Comparison of ENCODE assay signal across 25 mouse cellular contexts in the genomic region with DNA sequence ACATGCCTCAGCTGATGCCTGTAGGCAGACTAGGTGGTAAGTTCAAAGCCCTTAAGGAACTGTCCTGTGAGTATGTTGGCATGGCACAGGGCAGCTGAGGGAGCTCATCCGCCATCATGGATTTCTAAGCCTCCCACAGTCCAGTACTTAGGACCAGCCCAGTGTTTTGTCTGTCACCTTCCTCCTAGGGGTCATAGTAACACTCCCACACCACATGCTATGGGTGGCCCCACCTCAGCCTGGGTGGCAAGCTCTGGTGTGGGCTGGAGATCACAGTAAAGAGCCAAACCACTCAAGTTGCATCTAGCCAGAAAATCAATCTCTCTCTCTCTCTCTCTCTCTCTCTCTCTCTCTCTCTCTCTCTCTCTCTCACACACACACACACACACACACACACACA. TPM values are rescaled to one million over a fixed set of nuclear protein-coding genes. Genes with fewer than 3 reads are reported as not detected.
A peak's percentile ranks its signal among the peaks of the same experiment; 100 is the strongest.
DNase-seq lines count a peak whose midpoint lies in the region; ATAC-seq and TF ChIP-seq lines count a peak whose summit lies in the region.
"Had no signal": no experiment of that assay in that cellular context is flagged by ENCODE, and none has a peak within 500 bp of the region (broad histone marks: within the 10 kb centered on the region; RNA-seq: fewer than 3 reads in every experiment).

No protein-coding gene starts in this region.

- H3K27me3 ChIP-seq in hindbrain, embryonic 10.5 days (ENCODE audit: insufficient read depth, poor library complexity, severe bottlenecking): no peaks in the 10 kb centered on the region
- H3K27me3 ChIP-seq in hindbrain, embryonic 11.5 days (ENCODE audit: control insufficient read depth, insufficient read depth, low read length): no peaks in the 10 kb centered on the region
- no peaks in the 10 kb centered on the region for H3K27me3 ChIP-seq in kidney, embryonic 16.5 days (ENCODE audit: insufficient read depth, low read length)
- no peaks in the 10 kb centered on the region for H3K27me3 ChIP-seq in Patski
- H3K27me3 ChIP-seq in myocyte (ENCODE audit: control insufficient read depth, insufficient read depth, insufficient read length): no peaks in the 10 kb centered on the region
- H3K27me3 ChIP-seq: embryonic facial prominence, embryonic 12.5 days; forebrain, embryonic 15.5 days; heart, embryonic 15.5 days; hindbrain, embryonic 12.5 days; intestine, embryonic 15.5 days had no signal

- TF ChIP-seq CTCF in Patski (IDR thresholded peaks at IDR 0.05): no peak

- H3K79me2 ChIP-seq in myocyte (ENCODE audit: control insufficient read depth, insufficient read depth): no peaks in the 10 kb centered on the region

- no peaks in the 10 kb centered on the region for H3K9me3 ChIP-seq in hindbrain, embryonic 10.5 days
- no peaks in the 10 kb centered on the region for H3K9me3 ChIP-seq in hindbrain, embryonic 11.5 days (ENCODE audit: control insufficient read depth, low read length)
- no peaks in the 10 kb centered on the region for H3K9me3 ChIP-seq in kidney, embryonic 16.5 days (ENCODE audit: low read length)
- H3K9me3 ChIP-seq: embryonic facial prominence, embryonic 12.5 days; forebrain, embryonic 15.5 days; heart, embryonic 15.5 days; hindbrain, embryonic 12.5 days; intestine, embryonic 15.5 days had no signal

- no peak overlapping the region for H3K9ac ChIP-seq in hindbrain, embryonic 11.5 days (ENCODE audit: low read depth, low read length)
- H3K9ac ChIP-seq in kidney, embryonic 16.5 days (replicated peaks; ENCODE audit: low read length): no peak overlapping the region
- H3K9ac ChIP-seq: embryonic facial prominence, embryonic 12.5 days; forebrain, embryonic 15.5 days; heart, embryonic 15.5 days; hindbrain, embryonic 12.5 days; intestine, embryonic 15.5 days had no signal

- TF ChIP-seq POLR2A in myocyte (IDR thresholded peaks at IDR 0.05; ENCODE audit: insufficient read length, low read depth): no peak

- no peak overlapping the region for H3K4me3 ChIP-seq in hindbrain, embryonic 10.5 days
- no peak overlapping the region for H3K4me3 ChIP-seq in hindbrain, embryonic 11.5 days (ENCODE audit: low read depth, low read length)
- no peak overlapping the region for H3K4me3 ChIP-seq in kidney, embryonic 16.5 days (ENCODE audit: low read length)
- H3K4me3 ChIP-seq in myocyte: no peak overlapping the region
- H3K4me3 ChIP-seq: embryonic facial prominence, embryonic 12.5 days; forebrain, embryonic 15.5 days; heart, embryonic 15.5 days; hindbrain, embryonic 12.5 days; intestine, embryonic 15.5 days had no signal

- CTCF ChIA-PET in Patski (lab: Charles Lee): interaction anchor here (1.0 to 1.9 kb wide), 5 partner anchors 11 to 182 kb away, joined by 3 to 4 read pairs (median 4); no protein-coding TSS in a partner anchor

- ATAC-seq in hindbrain, embryonic 11.5 days (ENCODE audit: low FRiP score): no peak
- ATAC-seq in kidney, embryonic 16.5 days (ENCODE audit: low FRiP score, low TSS enrichment): peak; percentile 46; the same call in 1 of the 2 replicates
- ATAC-seq in Patski: peak; percentile 41
- ATAC-seq: activated CD4-positive, CD25-positive, alpha-beta regulatory T cell, adult 4 months; forebrain, embryonic 15.5 days; hindbrain, postnatal 0 days had no signal

- H3K4me2 ChIP-seq in hindbrain, embryonic 11.5 days (replicated peaks; ENCODE audit: low read depth, low read length): no peak overlapping the region
- no peak overlapping the region for H3K4me2 ChIP-seq in kidney, embryonic 16.5 days (replicated peaks; ENCODE audit: low read depth, low read length)
- H3K4me2 ChIP-seq in myocyte (ENCODE audit: low read depth): peak overlapping the region; percentile 76
- H3K4me2 ChIP-seq: embryonic facial prominence, embryonic 12.5 days; forebrain, embryonic 15.5 days; heart, embryonic 11.5 days; heart, embryonic 15.5 days; hindbrain, embryonic 12.5 days; intestine, embryonic 15.5 days had no signal

- H3K27ac ChIP-seq in hindbrain, embryonic 10.5 days: peak overlapping the region; percentile 29; the same call in 1 of the 2 replicates
- H3K27ac ChIP-seq in hindbrain, embryonic 11.5 days (ENCODE audit: low read depth, low read length): no peak overlapping the region
- peak overlapping the region; percentile 72 for H3K27ac ChIP-seq in kidney, embryonic 16.5 days (ENCODE audit: low read length)
- H3K27ac ChIP-seq: embryonic facial prominence, embryonic 12.5 days; forebrain, embryonic 15.5 days; heart, embryonic 15.5 days; hindbrain, embryonic 12.5 days; hindbrain, postnatal 0 days; intestine, embryonic 15.5 days had no signal

- no peak for DNase-seq in hindbrain, embryonic 10.5 days (ENCODE audit: low spot score)
- no peak for DNase-seq in hindbrain, embryonic 11.5 days (ENCODE audit: low spot score)
- no peak for DNase-seq in kidney, adult 8-10 months
- no peak for DNase-seq in Patski (ENCODE audit: low read depth, low spot score)
- DNase-seq in lung, postnatal 10 days: no peak
- no peak for DNase-seq in adrenal gland, postnatal 10 days
- DNase-seq: adrenal gland, postnatal 25 days; cerebellum, adult 18-20 months; cerebellum, adult 9-11 months; gastrocnemius, postnatal 10 days; heart, adult 18-20 months; heart, postnatal 14 days had no signal

- POLR2A ChIA-PET in Patski (lab: Charles Lee): interaction anchor here (0.6 to 3.6 kb wide), 6 partner anchors 9 to 418 kb away, joined by 3 to 18 read pairs (median 6); no protein-coding TSS in a partner anchor

- H3ac ChIP-seq in myocyte (ENCODE audit: control insufficient read depth, insufficient read length): no peak overlapping the region

- in situ Hi-C loops in Patski (cut with MboI; ENCODE audit: low pct_unique_long_range_greater_than_20kb): no loop called here

- WGBS in hindbrain, embryonic 10.5 days: 83% methylated on average over 1 of the region's 1 CpGs
- 77% methylated on average over 1 of the region's 1 CpGs for WGBS in hindbrain, embryonic 11.5 days
- 94% methylated on average over 1 of the region's 1 CpGs for WGBS in kidney, embryonic 16.5 days

- H3K4me1 ChIP-seq in hindbrain, embryonic 10.5 days (replicated peaks): peaks cover 11% of the 10 kb centered on the region
- H3K4me1 ChIP-seq in hindbrain, embryonic 11.5 days (replicated peaks; ENCODE audit: control insufficient read depth, insufficient read depth, low read length): no peaks in the 10 kb centered on the region
- H3K4me1 ChIP-seq in kidney, embryonic 16.5 days (ENCODE audit: insufficient read depth, low read length): peaks cover 20% of the 10 kb centered on the region
- H3K4me1 ChIP-seq: forebrain, embryonic 15.5 days had no signal

- H3K36me3 ChIP-seq in hindbrain, embryonic 10.5 days: no peaks in the 10 kb centered on the region
- H3K36me3 ChIP-seq in hindbrain, embryonic 11.5 days (ENCODE audit: control insufficient read depth, insufficient read depth, low read length): no peaks in the 10 kb centered on the region
- H3K36me3 ChIP-seq in kidney, embryonic 16.5 days (ENCODE audit: insufficient read depth, low read length): no peaks in the 10 kb centered on the region
- H3K36me3 ChIP-seq in myocyte (ENCODE audit: control insufficient read depth, insufficient read depth): no peaks in the 10 kb centered on the region
- H3K36me3 ChIP-seq: embryonic facial prominence, embryonic 12.5 days; forebrain, embryonic 15.5 days; heart, embryonic 15.5 days; hindbrain, embryonic 12.5 days; intestine, embryonic 15.5 days had no signal

TF ChIP-seq in myocyte, 11 proteins besides CTCF, POLR2A, EP300 and RAD21:
- TF ChIP-seq USF1 (IDR thresholded peaks at IDR 0.05; ENCODE audit: low read depth): no peak
- no peak for TF ChIP-seq MYOD1 (IDR thresholded peaks at IDR 0.05; ENCODE audit: control insufficient read depth in 1 of 3, insufficient read length in 2 of 3, low read depth in 2 of 3)
- TF ChIP-seq MYOG (IDR thresholded peaks at IDR 0.05; ENCODE audit: control insufficient read depth in 1 of 3, insufficient read depth in 1 of 3, insufficient read length in 2 of 3, low read depth in 2 of 3): no peak
- TF ChIP-seq REST (IDR thresholded peaks at IDR 0.05; ENCODE audit: insufficient read depth, insufficient read length): no peak
- no peak for TF ChIP-seq SRF (IDR thresholded peaks at IDR 0.05; ENCODE audit: control insufficient read depth, insufficient read length, low read depth)
- TF ChIP-seq TCF3 (IDR thresholded peaks at IDR 0.05; ENCODE audit: insufficient read length, low read depth): no peak
- TF ChIP-seq E2F4 (IDR thresholded peaks at IDR 0.05; ENCODE audit: insufficient read depth): no peak
- no peak for TF ChIP-seq POLR2AphosphoS2 (IDR thresholded peaks at IDR 0.05; ENCODE audit: insufficient read length, low read depth)
- TF ChIP-seq MAX (IDR thresholded peaks at IDR 0.05; ENCODE audit: low read depth): no peak

RNA-seq across cellular contexts. Expression of gene Tmem171, which starts 15.4 kb away (rescaled TPM):
- not detected in 2 replicates for polyA plus RNA-seq in hindbrain, embryonic 10.5 days (2016; fragmentation: Nextera tagmentation; extraction: Ambion mirVana)
- polyA plus RNA-seq in hindbrain, embryonic 11.5 days (2014; fragmentation: Nextera tagmentation; extraction: Ambion mirVana): not detected in 2 replicates
- 9.0 and 10.5 TPM in 2 replicates for polyA plus RNA-seq in kidney, embryonic 16.5 days (2015; fragmentation: Nextera tagmentation; extraction: Ambion mirVana)
- polyA plus RNA-seq in Patski (2021): 116 TPM
- polyA plus RNA-seq in myocyte (2012; fragmentation: generic; extraction: Trizol): 3.5 TPM
- total RNA-seq in adrenal gland, postnatal 10 days (2021): 1 to 10 TPM; 2.3 to 2.9 TPM
- total RNA-seq: adrenal gland, postnatal 25 days; ES-E14; gastrocnemius, postnatal 4 days; hindbrain, postnatal 0 days had no signal
- polyA plus RNA-seq: embryonic facial prominence, embryonic 12.5 days; forebrain, embryonic 11.5 days; forebrain, embryonic 15.5 days; hindbrain, postnatal 0 days had no signal

RNA-seq across cellular contexts. Expression of gene Tmem174, which starts 42.0 kb away (rescaled TPM):
- polyA plus RNA-seq in hindbrain, embryonic 10.5 days (2016; fragmentation: Nextera tagmentation; extraction: Ambion mirVana): not detected in 2 replicates
- polyA plus RNA-seq in hindbrain, embryonic 11.5 days (2014; fragmentation: Nextera tagmentation; extraction: Ambion mirVana): not detected in 2 replicates
- polyA plus RNA-seq in kidney, embryonic 16.5 days (2015; fragmentation: Nextera tagmentation; extraction: Ambion mirVana): 41.1 and 44.3 TPM in 2 replicates
- not detected for polyA plus RNA-seq in Patski (2021)
- not detected for polyA plus RNA-seq in myocyte (2012; fragmentation: generic; extraction: Trizol)
- total RNA-seq in adrenal gland, postnatal 10 days (2021): not detected
- total RNA-seq: adrenal gland, postnatal 25 days; ES-E14; gastrocnemius, postnatal 10 days; gastrocnemius, postnatal 4 days; heart, adult 18-20 months; heart, postnatal 14 days; hindbrain, postnatal 0 days had no signal
- polyA plus RNA-seq: activated CD4-positive, CD25-positive, alpha-beta regulatory T cell, adult 4 months; embryonic facial prominence, embryonic 12.5 days; forebrain, embryonic 11.5 days; forebrain, embryonic 15.5 days; heart, embryonic 15.5 days; hindbrain, embryonic 12.5 days had no signal

Comparison
In these comparisons a context has a peak if more than half of its experiments do, and no peak if none do; other contexts are left out.
1. RNA of gene Tmem171, which starts 15.4 kb away (polyA plus RNA-seq): 116 TPM in Patski (single experiment); 9.0 to 10.5 TPM in kidney, embryonic 16.5 days, 3.5 TPM in myocyte (single experiment), not detected in hindbrain, embryonic 10.5 days and not detected in hindbrain, embryonic 11.5 days; every median in the first group is over 10 times any median in the second.
2. RNA of gene Tmem174, which starts 42.0 kb away (polyA plus RNA-seq): 41.1 to 44.3 TPM in kidney, embryonic 16.5 days; not detected in Patski (single experiment), not detected in hindbrain, embryonic 10.5 days, not detected in hindbrain, embryonic 11.5 days and not detected in myocyte (single experiment); every median in the first group is over 10 times any median in the second.